Mouse (Mus musculus) thymus, postnatal 10 days (tissue): ENCODE results near the gene Scrn1.

Experiments
- DNase-seq, 2 experiments: peaks; one replicate each; pipeline ENCODE4 v3.0.0; 2021; ENCODE audit warnings: low spot score in 2 of 2

Gene Scrn1

GRCm38 (mm10) chr6:54472846-54473715 is 93.2 kb downstream of the Scrn1 start:
- no peak for DNase-seq

- DNase-seq, result no peak
These were observed 94.4 kb downstream of the Scrn1 start for GRCm38 (mm10) chr6:54471866-54472265.

GRCm38 (mm10) chr6:54467371-54467770 is 98.9 kb downstream of the Scrn1 start:
- no peak for DNase-seq

- DNase-seq, result no peak
These were observed 101.4 kb downstream of the Scrn1 start for GRCm38 (mm10) chr6:54464926-54465325.

GRCm38 (mm10) chr6:54463701-54464458 is 102.4 kb downstream of the Scrn1 start:
- no peak for DNase-seq

GRCm38 (mm10) chr6:54462766-54463165 is 103.5 kb downstream of the Scrn1 start:
- DNase-seq, result no peak

- DNase-seq, result no peak
These were observed 105.2 kb downstream of the Scrn1 start for GRCm38 (mm10) chr6:54460915-54461671.

GRCm38 (mm10) chr6:54460172-54460914 is 105.9 kb downstream of the Scrn1 start:
- DNase-seq, result no peak

- DNase-seq, result no peak
These were observed 106.6 kb downstream of the Scrn1 start for GRCm38 (mm10) chr6:54459661-54460060.
